Mouse (Mus musculus) cerebellum, adult 8-10 months (tissue): ENCODE measurements around the gene Gabrr2.
A peak's percentile ranks its signal among the peaks of the same experiment; 100 is the strongest.
"Not testable (repeated sequence)": the region's sequence is repeated elsewhere in the genome, so short reads cannot be mapped to it uniquely, and the experiment has no call there.

ENCODE experiments used
- DNase-seq: peaks from one replicate; pipeline ENCODE4 v3.0.0; 2022

Gabrr2 gene

GRCm38 (mm10) chr4:33071337-33071736 lies 8.5 kb downstream of the Gabrr2 start:
- no peak for DNase-seq

- no peak for DNase-seq
Measured at GRCm38 (mm10) chr4:33072526-33073161, 9.8 kb downstream of the Gabrr2 start.

- DNase-seq = no peak
Measured at GRCm38 (mm10) chr4:33074406-33074805, 11.6 kb downstream of the Gabrr2 start.

GRCm38 (mm10) chr4:33074851-33075250 lies 12.1 kb downstream of the Gabrr2 start:
- no peak for DNase-seq

- no peak for DNase-seq
Measured at GRCm38 (mm10) chr4:33075776-33076524, 13.2 kb downstream of the Gabrr2 start.

GRCm38 (mm10) chr4:33077161-33077560 lies 14.4 kb downstream of the Gabrr2 start:
- DNase-seq = no peak

- DNase-seq = no peak
Measured at GRCm38 (mm10) chr4:33077724-33078123, 14.9 kb downstream of the Gabrr2 start.

GRCm38 (mm10) chr4:33078492-33078891 lies 15.7 kb downstream of the Gabrr2 start:
- DNase-seq = no peak

GRCm38 (mm10) chr4:33099118-33099694 lies 36.4 kb downstream of the Gabrr2 start:
- DNase-seq = no peak

- no peak for DNase-seq
Measured at GRCm38 (mm10) chr4:33109720-33110458, 47.1 kb downstream of the Gabrr2 start.

GRCm38 (mm10) chr4:33110845-33111244 lies 48.0 kb downstream of the Gabrr2 start:
- DNase-seq = no peak

GRCm38 (mm10) chr4:33111358-33111757 lies 48.6 kb downstream of the Gabrr2 start:
- no peak for DNase-seq

GRCm38 (mm10) chr4:33112866-33113265 lies 50.1 kb downstream of the Gabrr2 start:
- DNase-seq = not testable (repeated sequence)

GRCm38 (mm10) chr4:33119118-33119517 lies 56.3 kb downstream of the Gabrr2 start:
- peak; percentile 82 for DNase-seq

- peak; percentile 63 for DNase-seq
Measured at GRCm38 (mm10) chr4:33124493-33124892, 61.7 kb downstream of the Gabrr2 start.

- peak; percentile 62 for DNase-seq
Measured at GRCm38 (mm10) chr4:33125409-33126084, 62.7 kb downstream of the Gabrr2 start.

- DNase-seq = no peak
Measured at GRCm38 (mm10) chr4:33132221-33132620, 69.4 kb downstream of the Gabrr2 start, which contains the start of gene Gabrr1. Gene Gabrr1 (plus strand): TSS chr4:33132521.
